Mouse (Mus musculus) neural tube, postnatal 0 days (tissue): Measurements from ENCODE around the gene Adgrl2. TPM values are rescaled to one million over a fixed set of nuclear protein-coding genes. Genes with fewer than 3 reads are reported as not detected.

Source experiments
- polyA plus RNA-seq: library from polyadenylated mRNA; unstranded; fragments of >200 nt; fragmentation: Nextera tagmentation; extraction: Ambion mirVana; gene quantifications from 2 replicates; pipeline ENCODE4 v1.2.1, GENCODE M21; 2015

Gene Adgrl2
- 111 and 124 TPM in 2 replicates for polyA plus RNA-seq

GRCm38 (mm10) chr3:148990531-148991003 is at the start of gene Adgrl2:
Adgrl2 (minus strand) TSS chr3:148990555.

